Mouse (Mus musculus) neural tube, embryonic 11.5 days (tissue): Measurements from ENCODE around the gene Fbxo24. TPM values are rescaled to one million over a fixed set of nuclear protein-coding genes. Genes with fewer than 3 reads are reported as not detected.

Source experiments
- ATAC-seq: fragments of 200-750 bp; cut with Nextera tagmentation; 2 replicates; pipeline ENCODE4 v1.8.0; 2017; ENCODE audit warnings: moderate number of reproducible peaks, mild to moderate bottlenecking, moderate TSS enrichment, moderate library complexity; ENCODE audit not compliant: insufficient read depth, low FRiP score, low TSS enrichment
- DNase-seq: peaks from one replicate; pipeline ENCODE4 v3.0.0-alpha.2; 2015; ENCODE audit warnings: low spot score
- H3K27ac ChIP-seq: fragments of 300-500 bp; sonication (generic); 2 replicates; pipeline ENCODE4 v1.5.1; 2014; ENCODE audit warnings: low read depth, mild to moderate bottlenecking, low read length
- H3K27me3 ChIP-seq: fragments of 300-500 bp; sonication (generic); 2 replicates; pipeline ENCODE4 v1.6.1; 2014; ENCODE audit warnings: mild to moderate bottlenecking, low read length, mixed read lengths; ENCODE audit not compliant: control insufficient read depth, insufficient read depth
- H3K36me3 ChIP-seq: fragments of 300-500 bp; sonication (generic); 2 replicates; pipeline ENCODE4 v1.6.1; 2014; ENCODE audit warnings: mild to moderate bottlenecking, low read length, moderate library complexity, mixed read lengths; ENCODE audit not compliant: control insufficient read depth, insufficient read depth
- H3K4me1 ChIP-seq: fragments of 300-500 bp; sonication (generic); 2 replicates; pipeline ENCODE4 v1.6.1; 2014; ENCODE audit warnings: low read length, mixed read lengths; ENCODE audit not compliant: control insufficient read depth, insufficient read depth
- H3K4me2 ChIP-seq: fragments of 300-500 bp; sonication (generic); 2 replicates; pipeline ENCODE4 v1.6.1; 2014; ENCODE audit warnings: low read depth, mild to moderate bottlenecking, moderate library complexity
- H3K4me3 ChIP-seq: fragments of 300-500 bp; sonication (generic); 2 replicates; pipeline ENCODE4 v1.5.1; 2014; ENCODE audit warnings: low read depth, low read length
- H3K9ac ChIP-seq: fragments of 300-500 bp; sonication (generic); 2 replicates; pipeline ENCODE4 v1.6.1; 2014; ENCODE audit warnings: mild to moderate bottlenecking, low read length
- H3K9me3 ChIP-seq: fragments of 300-500 bp; sonication (generic); 2 replicates; pipeline ENCODE4 v1.6.1; 2016; ENCODE audit warnings: low read length; ENCODE audit not compliant: control insufficient read depth
- WGBS: fragments of 180-500 bp; shearing (Covaris S2); extraction: QIAGEN DNeasy Blood & Tissue Kit; methylation state at CpG from one replicate; pipeline ENCODE4 v1.1.7; 2014; 5-methylcytosine and 5-hydroxymethylcytosine counted together
- polyA plus RNA-seq: library from polyadenylated mRNA; unstranded; fragments of >200 nt; fragmentation: Nextera tagmentation; extraction: Ambion mirVana; gene quantifications from 2 replicates; pipeline ENCODE4 v1.2.1, GENCODE M21; 2014

The Fbxo24 gene
- polyA plus RNA-seq, 1 experiment from 2014 or later, result 0.21 TPM

DNA sequence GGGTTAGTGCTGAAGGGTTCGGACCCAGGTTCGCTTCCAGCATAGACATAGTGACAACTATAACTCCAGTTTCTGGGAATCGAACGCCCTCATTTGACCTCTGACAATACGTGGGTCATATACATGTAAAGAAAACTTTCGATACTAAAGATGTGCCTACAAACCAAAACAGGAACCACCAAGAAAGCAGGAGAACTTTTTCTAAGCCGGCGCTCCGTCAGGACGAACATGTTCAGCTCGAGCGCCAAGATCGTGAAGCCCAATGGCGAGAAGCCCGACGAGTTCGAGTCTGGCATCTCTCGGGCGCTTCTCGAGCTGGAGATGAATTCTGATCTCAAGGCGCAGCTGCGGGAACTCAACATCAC lies 27.5 kb downstream of the Fbxo24 start:
- no peaks in the 10 kb centered on the region for H3K27me3 ChIP-seq
- H3K4me1 ChIP-seq, result peaks cover 10% of the 10 kb centered on the region; the same call in 1 of the 2 replicates
- ATAC-seq (no peak), DNase-seq (peak; percentile 35)
- H3K4me3 ChIP-seq, result peak overlapping the region; percentile 40
- no peak overlapping the region; the same call in 1 of the 2 replicates for H3K27ac ChIP-seq
- 1% methylated on average over 22 of the region's 22 CpGs for WGBS
- H3K9ac ChIP-seq, result peak overlapping the region; percentile 20
- no peaks in the 10 kb centered on the region for H3K9me3 ChIP-seq
- H3K36me3 ChIP-seq, result peaks cover 2% of the 10 kb centered on the region; the same call in 1 of the 2 replicates
- H3K4me2 ChIP-seq, result peak overlapping the region; percentile 75

DNA sequence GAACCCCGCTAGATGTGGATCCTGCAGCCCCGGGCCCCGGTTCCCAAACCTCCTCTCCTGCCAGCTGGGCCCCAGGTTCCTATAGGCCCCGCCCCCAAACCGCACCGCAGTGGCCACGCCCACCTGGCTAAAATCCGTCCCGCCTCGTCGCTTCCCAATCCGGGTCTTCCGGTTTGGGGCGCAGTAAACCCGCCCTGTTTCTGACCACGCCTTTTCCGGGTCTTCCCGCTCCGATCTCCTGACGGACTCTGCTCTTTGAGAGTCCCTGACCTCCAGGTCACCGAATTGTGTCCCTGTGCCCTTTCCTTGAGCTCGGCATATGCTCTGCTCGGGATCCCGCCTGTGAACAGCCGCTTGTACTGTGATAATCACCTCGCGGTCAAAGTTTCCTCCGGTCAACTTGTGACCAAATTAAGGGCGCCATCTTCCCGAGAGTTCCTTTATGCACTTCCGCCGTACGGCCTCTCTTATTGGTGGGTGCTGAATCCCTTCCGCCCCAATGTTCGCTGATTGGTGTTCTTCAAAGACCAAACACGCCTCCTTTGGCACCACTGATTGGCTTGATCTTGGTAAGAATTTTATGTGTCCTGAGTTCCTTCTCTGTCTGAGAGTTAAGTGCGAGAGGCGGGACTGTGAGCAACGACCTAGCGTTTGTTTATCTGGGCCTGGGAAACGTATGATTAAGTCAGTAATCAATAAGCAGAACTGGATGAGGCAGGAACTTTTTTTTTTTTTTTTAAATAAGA lies 28.0 kb downstream of the Fbxo24 start, which contains the start of gene Mospd3:
Mospd3 (minus strand) TSS at position 440 of the 746 bp plus-strand sequence.
- peaks cover 10% of the 10 kb centered on the region; the same call in 1 of the 2 replicates for H3K4me1 ChIP-seq
- peaks cover 2% of the 10 kb centered on the region; the same call in 1 of the 2 replicates for H3K36me3 ChIP-seq
- DNase-seq (peak; percentile 96), ATAC-seq (peak; percentile 95)
- no peaks in the 10 kb centered on the region for H3K9me3 ChIP-seq
- H3K9ac ChIP-seq, result peak within 1 kb of the TSS; percentile 69
- H3K27me3 ChIP-seq, result no peaks in the 10 kb centered on the region
- H3K4me2 ChIP-seq, result peak within 1 kb of the TSS; percentile 75
- peak within 1 kb of the TSS; percentile 40 for H3K4me3 ChIP-seq
- H3K27ac ChIP-seq, result peak within 1 kb of the TSS; percentile 65; the same call in 1 of the 2 replicates
- 0% methylated on average over 41 of the region's 41 CpGs for WGBS

DNA sequence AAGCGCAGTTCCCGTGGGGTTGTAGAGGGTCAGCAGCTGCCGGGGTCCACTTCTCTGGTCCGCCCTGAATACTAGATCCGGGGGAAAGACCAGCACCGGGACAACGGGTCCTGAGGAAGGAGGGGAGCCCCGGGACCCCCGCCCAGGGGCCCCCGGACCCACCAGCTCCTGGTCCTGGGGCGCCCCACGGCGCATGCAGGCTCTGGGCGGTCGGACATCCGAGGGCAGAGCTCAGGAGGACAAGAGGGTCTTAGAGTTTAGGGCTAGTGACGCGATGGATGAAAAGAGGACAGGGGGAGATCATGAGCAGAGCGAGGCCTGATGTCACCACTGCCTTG lies 28.6 kb downstream of the Fbxo24 start:
- DNase-seq (no peak), ATAC-seq (peak; percentile 71)

GRCm38 (mm10) chr5:137599600-137599999 lies 29.2 kb downstream of the Fbxo24 start:
- no peaks in the 10 kb centered on the region for H3K27me3 ChIP-seq
- peaks cover 10% of the 10 kb centered on the region; the same call in 1 of the 2 replicates for H3K4me1 ChIP-seq
- H3K27ac ChIP-seq, result no peak overlapping the region
- 60% methylated on average over 9 of the region's 9 CpGs for WGBS
- no peak overlapping the region; the same call in 1 of the 2 replicates for H3K9ac ChIP-seq
- peak overlapping the region; percentile 75 for H3K4me2 ChIP-seq
- H3K9me3 ChIP-seq, result no peaks in the 10 kb centered on the region
- peaks cover 2% of the 10 kb centered on the region; the same call in 1 of the 2 replicates for H3K36me3 ChIP-seq
- DNase-seq, result no peak
- ATAC-seq, result no peak
- H3K4me3 ChIP-seq, result peak overlapping the region; percentile 40

More for the DNA sequence above, 28.6 kb downstream of the Fbxo24 start:
- Histone ChIP-seq H3K36me3 (peaks cover 2% of the 10 kb centered on the region; the same call in 1 of the 2 replicates), H3K27me3 (no peaks in the 10 kb centered on the region), H3K27ac (0 out of 2 replicates have a peak overlapping the region, but pooled peaks have one; percentile 65), H3K4me1 (peaks cover 10% of the 10 kb centered on the region; the same call in 1 of the 2 replicates), H3K4me2 (peak overlapping the region; percentile 75), H3K9me3 (no peaks in the 10 kb centered on the region), H3K9ac (peak overlapping the region; percentile 69), H3K4me3 (peak overlapping the region; percentile 40)
- 3% methylated on average over 19 of the region's 19 CpGs for WGBS

DNA sequence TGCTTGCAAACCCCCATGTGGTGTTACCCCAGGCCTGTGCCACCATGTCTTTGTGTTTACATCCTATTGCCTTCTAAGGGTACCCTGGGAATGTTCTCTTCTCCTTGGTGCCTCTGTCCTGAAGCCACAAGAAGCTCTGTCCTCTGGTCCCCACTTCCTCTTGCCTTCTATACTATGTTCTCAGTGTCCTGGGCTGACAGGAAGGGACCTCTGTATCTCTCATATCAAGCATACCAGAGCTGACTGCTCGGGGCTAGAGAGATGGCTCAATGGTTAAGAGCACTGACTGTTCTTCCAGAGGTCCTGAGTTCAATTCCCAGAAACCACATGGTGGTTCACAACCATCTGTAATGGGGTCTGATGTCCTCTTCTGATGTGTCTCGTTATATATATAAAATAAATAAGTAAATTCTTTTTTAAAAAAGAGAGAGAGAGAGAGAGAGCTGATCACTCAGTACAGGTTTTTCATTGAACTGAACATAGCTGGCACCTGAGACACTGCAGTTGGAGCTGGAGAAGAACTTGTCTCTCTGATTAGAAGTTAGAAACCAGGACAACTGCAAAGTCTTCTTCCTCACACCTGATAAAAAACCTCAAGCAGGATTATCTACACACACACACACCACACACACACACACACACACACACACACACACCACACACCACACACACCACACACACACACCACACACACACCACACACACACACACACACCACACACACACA lies 30.5 kb downstream of the Fbxo24 start:
- Histone ChIP-seq H3K9ac (no peak overlapping the region), H3K4me2 (no peak overlapping the region), H3K9me3 (no peaks in the 10 kb centered on the region), H3K4me1 (peaks cover 10% of the 10 kb centered on the region; the same call in 1 of the 2 replicates), H3K27me3 (no peaks in the 10 kb centered on the region), H3K4me3 (no peak overlapping the region), H3K36me3 (peaks cover 2% of the 10 kb centered on the region; the same call in 1 of the 2 replicates), H3K27ac (no peak overlapping the region)
- DNase-seq (no peak), ATAC-seq (no peak)
- WGBS, result 92% methylated on average over 2 of the region's 2 CpGs

GRCm38 (mm10) chr5:137597625-137598024 lies 31.2 kb downstream of the Fbxo24 start:
- WGBS, result 93% methylated on average over 6 of the region's 6 CpGs
- no peak overlapping the region for H3K27ac ChIP-seq
- H3K9ac ChIP-seq, result no peak overlapping the region
- DNase-seq (no peak), ATAC-seq (no peak)
- H3K4me2 ChIP-seq, result no peak overlapping the region
- peaks cover 2% of the 10 kb centered on the region; the same call in 1 of the 2 replicates for H3K36me3 ChIP-seq
- no peaks in the 10 kb centered on the region for H3K27me3 ChIP-seq
- H3K9me3 ChIP-seq, result no peaks in the 10 kb centered on the region
- peaks cover 10% of the 10 kb centered on the region; the same call in 1 of the 2 replicates for H3K4me1 ChIP-seq
- H3K4me3 ChIP-seq, result no peak overlapping the region

DNA sequence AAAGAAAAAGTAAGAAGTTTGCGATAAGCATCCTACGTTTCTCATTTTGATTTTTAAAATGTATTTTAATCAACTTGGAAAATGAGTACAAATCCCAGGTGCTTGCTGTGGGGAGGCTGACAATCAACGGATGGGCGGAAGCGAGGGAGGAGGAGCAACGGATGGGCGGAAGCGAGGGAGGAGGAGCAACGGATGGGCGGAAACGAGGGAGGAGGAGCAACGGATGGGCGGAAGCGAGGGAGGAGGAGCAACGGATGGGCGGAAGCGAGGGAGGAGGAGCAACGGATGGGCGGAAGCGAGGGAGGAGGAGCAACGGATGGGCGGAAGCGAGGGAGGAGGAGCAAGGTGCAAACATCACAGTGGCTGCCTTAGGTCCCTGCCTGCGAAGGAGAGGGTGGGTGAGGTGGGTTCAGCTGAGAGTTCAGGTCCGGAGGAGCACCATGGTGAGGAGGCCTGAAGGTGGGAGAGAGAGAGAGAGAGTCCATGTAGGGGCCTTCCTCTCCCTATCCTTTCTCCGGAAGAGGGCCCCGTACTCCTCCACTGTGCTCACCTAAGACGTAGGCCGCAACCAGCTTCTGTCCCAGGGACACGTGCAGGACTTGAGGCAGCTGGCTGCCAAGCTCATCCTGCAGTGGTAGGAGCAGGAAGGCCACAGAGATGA lies 32.1 kb downstream of the Fbxo24 start:
- Histone ChIP-seq H3K27ac (no peak overlapping the region), H3K4me2 (peak overlapping the region; percentile 26; the same call in 1 of the 2 replicates), H3K4me3 (no peak overlapping the region), H3K27me3 (no peaks in the 10 kb centered on the region), H3K4me1 (peaks cover 10% of the 10 kb centered on the region; the same call in 1 of the 2 replicates), H3K36me3 (peaks cover 2% of the 10 kb centered on the region; the same call in 1 of the 2 replicates), H3K9me3 (no peaks in the 10 kb centered on the region), H3K9ac (no peak overlapping the region)
- ATAC-seq (no peak), DNase-seq (no peak)
- 29% methylated on average over 26 of the region's 30 CpGs for WGBS

DNA sequence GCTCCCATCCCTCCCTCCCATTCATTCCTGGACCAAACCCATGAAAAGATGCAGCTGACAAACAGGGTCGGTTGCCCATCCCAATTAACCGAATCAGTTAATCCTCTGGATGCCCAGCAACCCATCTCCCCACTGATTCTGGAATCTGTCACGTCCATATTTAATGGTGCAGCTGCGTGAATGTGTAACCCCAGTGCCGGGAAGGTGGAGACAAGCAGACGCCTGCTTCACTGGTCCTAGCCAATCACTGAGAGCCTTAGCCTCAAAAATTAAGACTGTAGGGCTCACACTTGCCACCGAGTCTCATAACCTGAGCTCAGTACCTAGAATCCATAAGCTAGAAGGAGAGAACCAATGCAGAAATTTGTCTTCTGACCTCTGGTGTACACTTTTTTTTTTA lies 32.9 kb downstream of the Fbxo24 start:
- no peak overlapping the region for H3K4me3 ChIP-seq
- no peak overlapping the region for H3K9ac ChIP-seq
- H3K4me1 ChIP-seq, result peaks cover 10% of the 10 kb centered on the region; the same call in 1 of the 2 replicates
- no peaks in the 10 kb centered on the region for H3K27me3 ChIP-seq
- DNase-seq (no peak), ATAC-seq (no peak)
- H3K27ac ChIP-seq, result no peak overlapping the region
- H3K36me3 ChIP-seq, result peaks cover 2% of the 10 kb centered on the region; the same call in 1 of the 2 replicates
- H3K4me2 ChIP-seq, result no peak overlapping the region
- H3K9me3 ChIP-seq, result no peaks in the 10 kb centered on the region
- 72% methylated on average over 7 of the region's 7 CpGs for WGBS
